Mouse (Mus musculus) liver, embryonic 14.5 days (tissue): ENCODE results near the gene Gm29797. TPM values are rescaled to one million over a fixed set of nuclear protein-coding genes. Genes with fewer than 3 reads are reported as not detected.

Experiments
- ATAC-seq: fragments of 200-750 bp; cut with Nextera tagmentation; 2 replicates; pipeline ENCODE4 v1.8.0; 2017; ENCODE audit warnings: moderate number of reproducible peaks, mild to moderate bottlenecking, moderate library complexity; ENCODE audit not compliant: insufficient read depth
- DNase-seq, 3 experiments: peaks; one replicate each; pipeline ENCODE4 v3.0.0-alpha.2; 2012 to 2013; ENCODE audit warnings: low read depth in 3 of 3, low spot score in 3 of 3
- H3K27ac ChIP-seq: fragments of 300-500 bp; sonication (generic); 2 replicates; pipeline ENCODE4 v1.5.1; 2014; ENCODE audit warnings: moderate library complexity, mild to moderate bottlenecking, control low read depth, inconsistent platforms
- H3K27me3 ChIP-seq: fragments of 300-500 bp; sonication (generic); 2 replicates; pipeline ENCODE4 v1.6.1; 2014; ENCODE audit warnings: mild to moderate bottlenecking, low read length, moderate library complexity; ENCODE audit not compliant: control insufficient read depth, insufficient read depth
- H3K36me3 ChIP-seq: fragments of 300-500 bp; sonication (generic); replicated peaks from 2 replicates; pipeline ENCODE4 v1.6.1; 2014; ENCODE audit warnings: low read depth; ENCODE audit not compliant: control insufficient read depth, insufficient read depth
- H3K4me1 ChIP-seq, 2 experiments: fragments of 200-500 bp in 1 of 2; fragments of 300-500 bp in 1 of 2; sonication (generic) in 1 of 2; replicated peaks; 2 replicates each; pipeline ENCODE4 v1.6.1; 2012 to 2014; ENCODE audit warnings: antibody characterized with exemption in 1 of 2, inconsistent platforms in 1 of 2, low read length in 1 of 2; ENCODE audit not compliant: control insufficient read depth in 2 of 2, insufficient read depth in 2 of 2
- H3K4me2 ChIP-seq: fragments of 300-500 bp; sonication (generic); 2 replicates; pipeline ENCODE4 v1.6.1; 2014; ENCODE audit warnings: low read depth, mild to moderate bottlenecking, control low read depth, moderate library complexity
- H3K4me3 ChIP-seq, 2 experiments: fragments of 200-500 bp in 1 of 2; fragments of 300-500 bp in 1 of 2; sonication (generic) in 1 of 2; 2 replicates each; pipeline ENCODE4 v1.5.1; 2012 to 2014; ENCODE audit warnings: low read depth in 2 of 2, low read length in 2 of 2, mild to moderate bottlenecking in 2 of 2, control low read depth in 1 of 2, inconsistent platforms in 1 of 2, moderate library complexity in 1 of 2; ENCODE audit not compliant: insufficient read depth in 1 of 2
- H3K9ac ChIP-seq: fragments of 300-500 bp; sonication (generic); replicated peaks from 2 replicates; pipeline ENCODE4 v1.6.1; 2014; ENCODE audit warnings: mild to moderate bottlenecking, control low read depth, moderate library complexity
- H3K9me3 ChIP-seq: fragments of 300-500 bp; sonication (generic); 2 replicates; pipeline ENCODE4 v1.6.1; 2016; ENCODE audit warnings: low read length, mixed read lengths; ENCODE audit not compliant: control insufficient read depth
- CTCF ChIP-seq: IDR thresholded peaks from 2 replicates; pipeline ENCODE4 v1.5.1; 2016; ENCODE audit warnings: antibody characterized with exemption, low read depth, control low read depth
- EP300 ChIP-seq: IDR thresholded peaks from 2 replicates; pipeline ENCODE4 v1.6.1; 2016; ENCODE audit warnings: antibody characterized with exemption, low read depth
- WGBS: fragments of 180-500 bp; shearing (Covaris S2); extraction: QIAGEN DNeasy Blood & Tissue Kit; methylation state at CpG from one replicate; pipeline ENCODE4 v1.1.7; 2014; ENCODE audit not compliant: insufficient replicate concordance; 5-methylcytosine and 5-hydroxymethylcytosine counted together
- polyA plus RNA-seq, 2 experiments: library from polyadenylated mRNA; depleted of rRNA in 1 of 2; stranded (reverse) in 1 of 2; unstranded in 1 of 2; fragments of >200 nt; fragmentation: Nextera tagmentation in 1 of 2; extraction: Ambion mirVana in 1 of 2; gene quantifications; 2 replicates each; pipeline versions ENCODE4 v1.2.1 to v1.2.3; 2012 to 2014

The Gm29797 gene
- polyA plus RNA-seq, 2 experiments: 0.08 to 0.14 TPM

- H3K27me3 ChIP-seq: peaks cover 45% of the 10 kb centered on the region
Observed at GRCm38 (mm10) chr2:181671326-181671725, 14.5 kb downstream of the Gm29797 start, which contains the start of gene Sox18. TSS of gene Sox18 (minus strand) at chr2:181671640.

GRCm38 (mm10) chr2:181671984-181672383, 15.2 kb downstream of the Gm29797 start:
- H3K9me3 ChIP-seq: no peaks in the 10 kb centered on the region
- peaks cover 0 to 4% of the 10 kb centered on the region in 2 experiments; a peak in 3 of 4 replicates for H3K4me1 ChIP-seq
- H3K4me2 ChIP-seq: no peak overlapping the region
- no peak overlapping the region for H3K4me3 ChIP-seq
- H3K36me3 ChIP-seq: no peaks in the 10 kb centered on the region
- ATAC-seq: no peak
- no peak overlapping the region for H3K9ac ChIP-seq
- H3K27ac ChIP-seq: no peak overlapping the region
- 32% methylated on average over 7 of the region's 7 CpGs for WGBS
- TF ChIP-seq CTCF (no peak), EP300 (no peak)
- peaks cover 45% of the 10 kb centered on the region for H3K27me3 ChIP-seq
- no peak for DNase-seq

More at GRCm38 (mm10) chr2:181671326-181671725, 14.5 kb downstream of the Gm29797 start, which contains the start of gene Sox18:
- DNase-seq (no peak), ATAC-seq (no peak)
- under 1% methylated on average over 43 of the region's 43 CpGs for WGBS
- Histone ChIP-seq H3K4me2 (peak within 1 kb of the TSS; percentile 24), H3K4me1 (peaks cover 0 to 4% of the 10 kb centered on the region in 2 experiments; a peak in 3 of 4 replicates), H3K9me3 (no peaks in the 10 kb centered on the region), H3K36me3 (no peaks in the 10 kb centered on the region), H3K4me3 (peak within 1 kb of the TSS; percentile 15 to 37), H3K27ac (no peak within 1 kb of the TSS), H3K9ac (no peak within 1 kb of the TSS)
- TF ChIP-seq CTCF (no peak), EP300 (no peak)

GRCm38 (mm10) chr2:181673501-181673900, 16.7 kb downstream of the Gm29797 start:
- Histone ChIP-seq H3K9me3 (no peaks in the 10 kb centered on the region), H3K9ac (no peak overlapping the region), H3K27ac (no peak overlapping the region), H3K4me3 (no peak overlapping the region), H3K4me1 (peaks cover 0 to 4% of the 10 kb centered on the region in 2 experiments; a peak in 3 of 4 replicates), H3K36me3 (no peaks in the 10 kb centered on the region), H3K27me3 (peaks cover 45% of the 10 kb centered on the region), H3K4me2 (no peak overlapping the region)
- WGBS: 57% methylated on average over 1 of the region's 1 CpGs
- no peak for ATAC-seq
- DNase-seq: no peak
- no peak for TF ChIP-seq EP300
- TF ChIP-seq CTCF: no peak

GRCm38 (mm10) chr2:181674934-181675333, 18.1 kb downstream of the Gm29797 start:
- Histone ChIP-seq H3K36me3 (no peaks in the 10 kb centered on the region), H3K27me3 (peaks cover 36% of the 10 kb centered on the region), H3K4me1 (peaks cover 0 to 8% of the 10 kb centered on the region in 2 experiments; a peak in 3 of 4 replicates), H3K4me3 (no peak overlapping the region), H3K27ac (no peak overlapping the region), H3K4me2 (no peak overlapping the region), H3K9ac (no peak overlapping the region), H3K9me3 (no peaks in the 10 kb centered on the region)
- TF ChIP-seq CTCF (no peak), EP300 (no peak)
- ATAC-seq (no peak), DNase-seq (no peak)
- 58% methylated on average over 4 of the region's 4 CpGs for WGBS

- peak overlapping the region; percentile 40 for H3K4me2 ChIP-seq
- H3K4me1 ChIP-seq: peaks cover under 1 to 8% of the 10 kb centered on the region in 2 experiments
- WGBS: 3% methylated on average over 14 of the region's 14 CpGs
- no peak overlapping the region for H3K4me3 ChIP-seq
- no peak overlapping the region for H3K9ac ChIP-seq
- peaks cover 31% of the 10 kb centered on the region for H3K27me3 ChIP-seq
- no peaks in the 10 kb centered on the region for H3K36me3 ChIP-seq
- no peaks in the 10 kb centered on the region for H3K9me3 ChIP-seq
- TF ChIP-seq EP300 (no peak), CTCF (no peak)
- no peak for DNase-seq
- no peak overlapping the region for H3K27ac ChIP-seq
- ATAC-seq: 0 out of 2 replicates have a peak, but pooled peaks have one; percentile 14
Observed at GRCm38 (mm10) chr2:181675454-181675853, 18.6 kb downstream of the Gm29797 start.
